Mouse (Mus musculus): ENCODE measurements around the gene Arhgap27.

- TF ChIP-seq CTCF (IDR thresholded peaks at IDR 0.05; ENCODE audit: low read depth) (no peak), EP300 (IDR thresholded peaks at IDR 0.05; ENCODE audit: low read depth) (no peak)
These were observed 8.6 kb upstream of the Arhgap27 start for GRCm38 (mm10) chr11:103372068-103372467.
